Mouse (Mus musculus): Measurements from ENCODE around the gene Sdk1. TPM values are rescaled to one million over a fixed set of nuclear protein-coding genes. Genes with fewer than 3 reads are reported as not detected.
"Not testable (repeated sequence)": the region's sequence is repeated elsewhere in the genome, so short reads cannot be mapped to it uniquely, and the experiment has no call there.

Gene Sdk1
- polyA plus RNA-seq, 1 experiment from 2014 or later, result 2.0 TPM

DNA sequence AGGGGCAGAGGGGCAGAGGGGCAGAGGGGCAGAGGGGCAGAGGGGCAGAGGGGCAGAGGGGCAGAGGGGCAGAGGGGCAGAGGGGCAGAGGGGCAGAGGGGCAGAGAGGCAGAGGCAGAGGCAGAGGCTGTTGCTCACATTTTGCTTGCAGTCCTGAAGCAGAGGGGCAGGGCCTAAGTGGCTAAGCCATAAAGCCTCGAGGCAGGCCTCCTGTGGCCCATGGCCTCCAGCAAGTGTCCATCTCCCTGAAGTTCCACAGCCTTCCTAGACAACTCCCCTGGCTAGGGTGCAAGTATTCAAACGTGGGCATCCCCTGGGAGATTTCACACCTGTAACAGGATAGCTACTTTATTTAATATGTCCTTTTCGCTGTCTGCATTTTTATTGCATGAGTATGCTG lies 395.8 kb downstream of the Sdk1 start:
- H3K4me1 ChIP-seq (replicated peaks); H3K4me3 ChIP-seq (replicated peaks); H3K4me2 ChIP-seq; H3K9me3 ChIP-seq; H3K27me3 ChIP-seq; H3K27ac ChIP-seq; ATAC-seq (ENCODE audit: insufficient number of reproducible peaks, insufficient read depth, low FRiP score, low TSS enrichment, low read depth); H3K36me3 ChIP-seq; H3K9ac ChIP-seq (replicated peaks): not testable (repeated sequence)
- 58% methylated on average over 3 of the region's 3 CpGs for WGBS

DNA sequence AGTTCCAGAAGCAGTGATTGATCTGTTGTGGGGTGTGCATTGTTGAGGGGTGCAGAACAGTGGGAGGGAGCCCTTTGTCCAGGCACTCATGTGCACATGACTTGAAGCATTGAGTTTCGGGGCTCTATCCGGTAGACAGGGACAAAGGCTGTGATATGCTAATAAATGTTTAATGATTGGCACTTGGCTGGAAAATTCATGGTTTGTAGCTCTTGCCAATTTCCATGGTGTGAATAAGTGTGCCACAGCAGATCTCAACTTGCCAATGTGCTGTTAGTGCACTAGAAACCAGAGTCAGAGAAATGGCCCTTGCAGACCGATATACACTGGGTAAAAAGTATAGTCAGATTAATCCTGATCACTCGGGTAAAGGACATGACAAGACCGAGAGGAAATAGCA lies 404.4 kb downstream of the Sdk1 start:
- no peak overlapping the region for H3K4me3 ChIP-seq (replicated peaks)
- no peak overlapping the region for H3K4me2 ChIP-seq
- no peak for ATAC-seq (ENCODE audit: insufficient number of reproducible peaks, insufficient read depth, low FRiP score, low TSS enrichment, low read depth)
- no peaks in the 10 kb centered on the region for H3K9me3 ChIP-seq
- 87% methylated on average over 5 of the region's 5 CpGs for WGBS
- no peak overlapping the region for H3K9ac ChIP-seq (replicated peaks)
- H3K27ac ChIP-seq, result no peak overlapping the region
- no peaks in the 10 kb centered on the region for H3K4me1 ChIP-seq (replicated peaks)
- H3K36me3 ChIP-seq, result no peaks in the 10 kb centered on the region
- no peaks in the 10 kb centered on the region for H3K27me3 ChIP-seq

DNA sequence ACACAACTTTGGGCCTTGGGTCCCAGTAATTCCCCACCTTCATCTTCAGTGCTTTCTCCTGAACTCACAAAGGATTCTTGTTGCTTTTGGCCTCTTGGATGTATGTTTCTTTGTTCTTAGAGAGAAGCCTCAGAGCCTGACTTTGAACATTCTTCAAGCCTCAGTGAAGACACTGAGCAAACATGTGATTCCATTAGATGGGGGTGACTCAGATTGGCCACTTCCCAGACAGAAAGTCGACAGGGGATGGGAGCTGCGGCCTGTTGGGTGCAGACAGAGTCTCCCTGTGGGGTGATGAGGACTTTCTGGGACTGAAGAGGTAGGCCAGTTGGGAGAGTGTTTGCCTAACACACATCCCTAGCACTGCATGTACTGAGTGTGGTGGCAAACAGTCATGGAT lies 405.3 kb downstream of the Sdk1 start:
- no peak for ATAC-seq (ENCODE audit: insufficient number of reproducible peaks, insufficient read depth, low FRiP score, low TSS enrichment, low read depth)
- Histone ChIP-seq H3K9ac (replicated peaks) (no peak overlapping the region), H3K4me1 (replicated peaks) (no peaks in the 10 kb centered on the region), H3K36me3 (no peaks in the 10 kb centered on the region), H3K9me3 (no peaks in the 10 kb centered on the region), H3K4me3 (replicated peaks) (no peak overlapping the region), H3K27ac (no peak overlapping the region), H3K4me2 (no peak overlapping the region), H3K27me3 (no peaks in the 10 kb centered on the region)
- WGBS, result 79% methylated on average over 2 of the region's 2 CpGs

DNA sequence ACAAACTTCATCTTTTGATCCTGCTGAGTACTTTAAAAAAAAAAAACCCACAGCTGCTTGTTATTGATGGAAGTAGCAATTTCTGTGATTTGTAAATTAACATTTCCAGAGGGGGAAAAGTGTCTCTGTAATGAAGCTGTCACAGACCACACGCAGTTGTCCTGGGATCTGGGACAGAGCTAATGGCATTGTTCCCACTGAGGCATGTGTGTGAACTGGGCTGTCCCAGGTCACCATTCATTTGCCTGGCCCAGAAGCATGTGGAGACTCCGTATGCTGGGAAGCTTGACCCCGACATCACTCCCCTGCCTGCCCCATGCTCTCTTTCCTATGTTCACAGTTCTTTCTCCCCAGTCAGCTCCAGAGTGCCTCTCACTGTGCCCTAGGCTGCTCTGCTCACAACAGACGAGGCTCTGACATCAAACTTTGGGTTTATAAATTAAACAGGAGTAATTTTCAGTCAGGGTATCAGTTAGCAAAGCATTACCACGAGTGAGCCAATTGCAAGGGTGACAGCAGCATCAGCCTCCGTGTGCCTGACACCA lies 408.6 kb downstream of the Sdk1 start:
- WGBS, result 49% methylated on average over 6 of the region's 6 CpGs
- H3K36me3 ChIP-seq, result no peaks in the 10 kb centered on the region
- H3K9me3 ChIP-seq, result no peaks in the 10 kb centered on the region
- ATAC-seq (ENCODE audit: insufficient number of reproducible peaks, insufficient read depth, low FRiP score, low TSS enrichment, low read depth), result no peak
- H3K4me1 ChIP-seq (replicated peaks), result no peaks in the 10 kb centered on the region
- no peak overlapping the region for H3K4me2 ChIP-seq
- H3K27ac ChIP-seq, result no peak overlapping the region
- H3K9ac ChIP-seq (replicated peaks), result no peak overlapping the region
- H3K27me3 ChIP-seq, result no peaks in the 10 kb centered on the region
- no peak overlapping the region for H3K4me3 ChIP-seq (replicated peaks)

DNA sequence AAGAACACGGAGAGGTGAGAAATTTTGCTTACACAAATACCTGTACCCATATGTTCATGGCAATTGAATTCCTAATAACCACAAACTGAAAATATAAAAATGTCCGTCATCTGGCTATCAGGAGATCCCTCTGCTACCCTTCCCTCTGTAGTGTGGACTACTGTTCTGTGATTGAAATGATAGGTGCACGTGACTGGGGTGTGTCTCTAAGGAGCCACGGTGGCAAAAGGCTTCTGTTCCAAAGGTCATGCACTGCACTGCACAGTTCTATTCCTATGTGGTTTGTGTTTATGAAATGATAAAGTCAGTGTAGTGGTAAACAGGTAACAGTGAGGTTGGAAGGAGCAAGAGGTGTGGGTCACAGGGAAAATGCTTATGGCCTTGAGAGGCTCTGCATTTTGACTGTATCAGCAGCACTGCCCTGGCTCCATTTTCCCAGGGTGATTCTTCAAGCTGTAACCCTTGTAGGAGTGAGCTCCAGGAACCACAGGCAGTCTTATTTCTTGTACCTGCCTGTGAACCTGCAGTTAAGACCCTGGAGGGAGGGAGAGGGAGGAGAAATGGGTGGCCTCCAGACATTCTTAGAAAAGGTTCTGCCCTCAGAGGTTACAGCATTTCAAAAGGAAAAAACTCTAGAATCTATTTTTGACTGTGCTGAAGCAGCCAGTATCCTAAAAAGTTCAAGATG lies 410.5 kb downstream of the Sdk1 start:
- Histone ChIP-seq H3K4me3 (replicated peaks) (no peak overlapping the region), H3K36me3 (no peaks in the 10 kb centered on the region), H3K27me3 (no peaks in the 10 kb centered on the region), H3K9ac (replicated peaks) (no peak overlapping the region), H3K9me3 (no peaks in the 10 kb centered on the region), H3K27ac (no peak overlapping the region), H3K4me1 (replicated peaks) (no peaks in the 10 kb centered on the region), H3K4me2 (no peak overlapping the region)
- WGBS, result 89% methylated on average over 4 of the region's 4 CpGs
- no peak for ATAC-seq (ENCODE audit: insufficient number of reproducible peaks, insufficient read depth, low FRiP score, low TSS enrichment, low read depth)

DNA sequence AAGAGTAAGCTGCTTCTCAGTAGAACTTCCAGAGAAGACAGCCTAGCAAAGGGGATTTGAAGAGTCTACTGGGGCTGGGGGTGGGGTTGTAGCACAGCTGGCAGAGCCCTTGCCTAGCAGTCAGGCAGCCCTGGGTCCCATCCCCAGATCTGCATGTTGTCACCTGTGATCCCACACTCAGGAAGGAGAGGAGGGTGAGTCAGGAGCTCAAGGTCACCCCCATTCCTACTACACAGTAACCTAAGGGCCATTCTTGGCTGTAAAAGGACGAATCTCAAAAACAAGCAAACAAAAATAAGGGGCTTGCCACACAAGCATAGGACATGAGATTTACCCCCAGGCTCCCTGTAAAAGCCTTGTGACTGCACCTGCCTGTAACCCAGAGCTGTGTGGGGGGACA lies 435.1 kb downstream of the Sdk1 start:
- Histone ChIP-seq H3K36me3 (no peaks in the 10 kb centered on the region), H3K4me2 (no peak overlapping the region), H3K4me3 (replicated peaks) (no peak overlapping the region), H3K9me3 (0 out of 2 replicates have a peak, but pooled peaks cover 3% of the 10 kb centered on the region), H3K4me1 (replicated peaks) (no peaks in the 10 kb centered on the region), H3K9ac (replicated peaks) (no peak overlapping the region), H3K27me3 (no peaks in the 10 kb centered on the region), H3K27ac (no peak overlapping the region)
- 63% methylated on average over 1 of the region's 1 CpGs for WGBS
- no peak for ATAC-seq (ENCODE audit: insufficient number of reproducible peaks, insufficient read depth, low FRiP score, low TSS enrichment, low read depth)

DNA sequence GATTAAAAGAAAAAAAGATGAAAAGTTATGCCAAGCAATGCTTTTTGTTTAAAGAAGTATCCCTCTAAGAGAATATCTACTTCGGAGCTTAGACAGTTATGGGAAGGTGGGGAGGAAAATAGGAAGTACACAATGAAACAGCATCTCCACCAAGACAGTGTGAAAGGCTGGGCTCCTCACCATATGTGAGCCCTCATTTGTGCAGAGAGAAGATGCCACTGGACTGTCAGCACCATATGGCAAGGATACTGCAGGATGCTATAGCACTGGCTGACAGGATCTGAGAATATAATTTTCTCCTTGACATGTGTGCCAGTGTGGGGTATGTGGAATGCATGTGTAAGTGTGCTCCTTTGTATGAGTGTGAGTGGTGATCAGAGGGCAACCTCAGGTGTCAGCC lies 435.7 kb downstream of the Sdk1 start:
- H3K27me3 ChIP-seq, result no peaks in the 10 kb centered on the region
- WGBS, result 91% methylated on average over 1 of the region's 1 CpGs
- ATAC-seq (ENCODE audit: insufficient number of reproducible peaks, insufficient read depth, low FRiP score, low TSS enrichment, low read depth), result no peak
- no peak overlapping the region for H3K4me3 ChIP-seq (replicated peaks)
- H3K36me3 ChIP-seq, result no peaks in the 10 kb centered on the region
- no peak overlapping the region for H3K27ac ChIP-seq
- H3K4me1 ChIP-seq (replicated peaks), result no peaks in the 10 kb centered on the region
- 0 out of 2 replicates have a peak, but pooled peaks cover 3% of the 10 kb centered on the region for H3K9me3 ChIP-seq
- H3K4me2 ChIP-seq, result no peak overlapping the region
- H3K9ac ChIP-seq (replicated peaks), result no peak overlapping the region

DNA sequence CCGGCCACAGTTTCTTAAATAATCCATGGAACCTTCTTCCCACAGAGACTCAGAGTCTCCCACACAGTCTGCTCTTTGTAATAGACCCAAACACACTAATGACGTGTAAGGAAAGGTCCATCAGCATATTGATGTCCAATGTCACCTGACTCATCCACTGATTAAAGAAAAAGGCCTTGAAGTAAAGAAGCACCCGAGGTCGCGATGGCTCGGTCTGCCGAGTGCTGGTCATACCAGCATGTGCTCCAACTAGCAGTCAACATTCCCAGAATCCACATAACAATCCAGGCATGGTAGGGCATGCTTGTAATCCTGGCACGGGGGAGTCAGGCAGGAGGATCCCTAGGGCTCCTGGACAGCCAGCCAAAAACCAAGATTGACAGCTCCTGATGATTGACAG lies 436.6 kb downstream of the Sdk1 start:
- ATAC-seq (ENCODE audit: insufficient number of reproducible peaks, insufficient read depth, low FRiP score, low TSS enrichment, low read depth), result no peak
- Histone ChIP-seq H3K4me2 (no peak overlapping the region), H3K27me3 (no peaks in the 10 kb centered on the region), H3K36me3 (no peaks in the 10 kb centered on the region), H3K9ac (replicated peaks) (no peak overlapping the region), H3K4me1 (replicated peaks) (no peaks in the 10 kb centered on the region), H3K27ac (no peak overlapping the region), H3K4me3 (replicated peaks) (no peak overlapping the region), H3K9me3 (0 out of 2 replicates have a peak, but pooled peaks cover under 1% of the 10 kb centered on the region)
- WGBS, result 89% methylated on average over 8 of the region's 8 CpGs

DNA sequence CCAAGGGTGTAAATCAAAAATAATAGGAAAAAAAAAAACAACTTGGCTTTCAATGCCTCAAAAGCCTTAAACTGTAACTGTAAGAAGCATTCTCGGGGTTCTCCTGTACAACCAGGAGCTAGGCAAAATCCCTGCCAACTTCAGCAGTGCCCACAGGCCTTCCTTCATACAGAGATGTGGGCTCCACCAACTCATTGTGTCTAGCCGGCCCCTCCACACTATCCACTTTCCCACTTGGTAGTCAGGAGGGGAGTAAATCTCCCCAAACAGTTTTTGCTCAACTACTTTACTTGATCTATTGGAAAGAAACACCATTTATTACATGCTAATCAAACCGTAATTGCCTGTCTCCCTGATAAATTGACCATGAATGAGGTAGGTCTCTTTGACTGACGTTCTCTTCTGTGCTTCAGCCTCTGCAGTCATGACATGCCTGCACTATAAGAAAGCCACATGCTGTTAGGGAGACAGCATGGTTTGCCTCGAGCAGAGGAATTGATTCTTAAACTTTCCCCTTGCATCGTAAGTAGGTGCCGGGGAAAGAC lies 445.7 kb downstream of the Sdk1 start:
- H3K4me2 ChIP-seq, result no peak overlapping the region
- H3K9ac ChIP-seq (replicated peaks), result no peak overlapping the region
- H3K36me3 ChIP-seq, result no peaks in the 10 kb centered on the region
- no peak for ATAC-seq (ENCODE audit: insufficient number of reproducible peaks, insufficient read depth, low FRiP score, low TSS enrichment, low read depth)
- H3K27ac ChIP-seq, result no peak overlapping the region
- H3K4me3 ChIP-seq (replicated peaks), result no peak overlapping the region
- H3K27me3 ChIP-seq, result 0 out of 2 replicates have a peak, but pooled peaks cover 3% of the 10 kb centered on the region
- no peaks in the 10 kb centered on the region for H3K4me1 ChIP-seq (replicated peaks)
- no peaks in the 10 kb centered on the region for H3K9me3 ChIP-seq
- WGBS, result 72% methylated on average over 7 of the region's 7 CpGs

DNA sequence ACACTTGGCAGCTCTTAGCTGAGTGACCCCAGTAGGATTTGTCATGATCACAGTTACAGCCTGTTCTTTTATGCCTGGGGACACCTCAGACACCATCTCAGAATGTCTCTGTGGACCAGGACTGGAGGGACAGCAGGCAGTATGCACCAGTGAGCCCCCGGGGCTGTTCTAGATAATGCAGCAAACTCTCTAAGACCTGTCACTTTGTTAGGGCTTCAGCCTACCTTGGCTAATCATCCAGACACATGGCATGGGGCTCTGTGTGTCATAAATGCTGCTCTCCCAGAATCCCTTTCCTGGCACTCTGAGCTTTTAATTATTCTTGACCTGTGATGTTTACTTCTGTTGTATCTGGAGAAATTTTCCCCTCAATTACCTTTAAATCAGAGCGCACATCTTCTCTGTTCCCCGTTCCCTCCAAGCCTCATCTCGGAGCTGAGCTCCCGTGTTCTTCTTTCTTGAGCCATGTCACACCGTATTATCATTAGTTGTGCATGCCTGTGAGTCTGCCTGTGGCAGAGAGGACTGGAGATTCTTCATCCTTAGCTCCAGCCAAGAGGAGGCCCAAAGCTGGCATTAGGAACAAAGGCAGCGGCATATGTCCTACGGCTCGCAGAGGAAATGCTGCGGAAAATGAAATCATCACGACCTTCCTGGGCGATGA lies 448.3 kb downstream of the Sdk1 start:
- 91% methylated on average over 12 of the region's 12 CpGs for WGBS
- Histone ChIP-seq H3K9me3 (no peaks in the 10 kb centered on the region), H3K36me3 (no peaks in the 10 kb centered on the region), H3K4me1 (replicated peaks) (peaks cover 11% of the 10 kb centered on the region), H3K4me3 (replicated peaks) (no peak overlapping the region), H3K27ac (no peak overlapping the region), H3K9ac (replicated peaks) (no peak overlapping the region), H3K4me2 (no peak overlapping the region), H3K27me3 (0 out of 2 replicates have a peak, but pooled peaks cover 3% of the 10 kb centered on the region)
- ATAC-seq (ENCODE audit: insufficient number of reproducible peaks, insufficient read depth, low FRiP score, low TSS enrichment, low read depth), result no peak

DNA sequence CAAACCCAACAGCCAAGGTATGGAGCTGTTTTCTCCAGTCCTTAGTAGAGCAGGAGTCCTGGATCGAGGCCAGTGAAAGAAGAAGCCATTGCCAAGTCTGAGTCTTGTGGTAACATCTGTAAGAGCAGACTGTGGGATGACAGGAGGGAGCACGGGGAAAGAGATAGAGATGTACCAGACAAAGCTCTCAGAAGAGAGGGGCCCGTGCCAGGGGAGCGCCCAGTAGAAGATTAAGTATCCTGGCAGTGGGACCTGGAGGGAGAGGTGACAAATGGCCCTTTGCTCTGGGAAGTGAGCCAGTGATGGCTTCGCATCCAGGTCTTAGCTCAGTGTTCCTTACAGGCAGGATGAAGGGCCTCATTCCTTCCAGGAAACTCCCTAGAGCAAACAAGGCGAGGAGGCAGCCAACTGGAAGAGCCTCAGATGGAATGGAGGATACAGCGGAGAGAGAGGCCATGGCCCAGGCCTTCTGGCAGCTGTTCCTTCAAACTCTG lies 450.2 kb downstream of the Sdk1 start:
- WGBS, result 81% methylated on average over 7 of the region's 7 CpGs
- ATAC-seq (ENCODE audit: insufficient number of reproducible peaks, insufficient read depth, low FRiP score, low TSS enrichment, low read depth), result no peak

More for the DNA sequence above, 450.2 kb downstream of the Sdk1 start:
- no peaks in the 10 kb centered on the region for H3K9me3 ChIP-seq
- no peak overlapping the region for H3K9ac ChIP-seq (replicated peaks)
- no peak overlapping the region for H3K4me3 ChIP-seq (replicated peaks)
- H3K27me3 ChIP-seq, result 0 out of 2 replicates have a peak, but pooled peaks cover 3% of the 10 kb centered on the region
- H3K27ac ChIP-seq, result no peak overlapping the region
- peaks cover 17% of the 10 kb centered on the region for H3K4me1 ChIP-seq (replicated peaks)
- no peaks in the 10 kb centered on the region for H3K36me3 ChIP-seq
- H3K4me2 ChIP-seq, result no peak overlapping the region

Data from limb, embryonic 12.5 days (tissue).